Mouse (Mus musculus): Measurements from ENCODE around the gene Gm12166.

The Gm12166 gene

GRCm38 (mm10) chr11:46073061-46073849 lies 21.1 kb upstream of the Gm12166 start:
- peak; percentile 65 for DNase-seq

- no peak for DNase-seq
Observed at GRCm38 (mm10) chr11:46072466-46073060, 20.4 kb upstream of the Gm12166 start.

DNA sequence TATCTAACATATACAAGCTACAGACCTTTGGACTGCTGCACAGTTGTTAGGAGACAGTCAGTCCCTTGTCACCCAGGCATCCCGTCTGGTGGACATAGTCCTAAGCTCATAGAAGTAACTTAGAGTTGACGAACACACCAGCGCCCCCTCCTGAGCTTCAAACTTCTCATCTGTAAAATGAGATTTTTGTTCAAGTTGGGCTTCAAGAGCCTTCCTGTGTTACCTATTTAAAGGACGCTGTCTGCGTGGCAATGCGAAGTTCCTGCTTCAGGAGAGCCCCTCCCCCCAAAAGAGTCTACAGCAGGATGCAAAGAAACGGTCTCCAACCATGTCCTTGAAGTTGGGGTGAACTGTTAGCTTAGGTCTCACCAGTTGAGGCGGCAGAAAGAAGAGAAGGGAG lies 18.7 kb upstream of the Gm12166 start:
- no peak for DNase-seq

DNA sequence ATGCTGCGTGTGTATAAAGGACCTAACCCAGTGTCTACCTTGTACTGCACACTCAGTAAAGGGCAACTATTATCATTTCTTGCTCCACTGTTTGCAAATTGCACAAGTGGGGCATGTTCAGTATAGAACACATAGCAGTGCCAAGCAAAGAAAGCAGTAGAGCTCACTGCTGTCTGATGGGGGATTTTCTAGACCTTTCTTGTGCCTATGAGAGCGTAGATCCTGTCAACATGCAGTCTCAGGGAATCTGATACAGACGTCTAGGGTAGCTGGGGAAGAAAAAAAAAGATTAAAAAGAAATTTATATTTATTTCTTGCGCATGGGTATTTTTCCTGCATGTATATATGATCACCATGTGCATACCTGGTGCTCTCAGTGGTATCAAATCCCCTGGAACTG lies 18.0 kb upstream of the Gm12166 start:
- no peak for DNase-seq

GRCm38 (mm10) chr11:46069408-46070003 lies 17.4 kb upstream of the Gm12166 start:
- peak; percentile 36 for DNase-seq

DNA sequence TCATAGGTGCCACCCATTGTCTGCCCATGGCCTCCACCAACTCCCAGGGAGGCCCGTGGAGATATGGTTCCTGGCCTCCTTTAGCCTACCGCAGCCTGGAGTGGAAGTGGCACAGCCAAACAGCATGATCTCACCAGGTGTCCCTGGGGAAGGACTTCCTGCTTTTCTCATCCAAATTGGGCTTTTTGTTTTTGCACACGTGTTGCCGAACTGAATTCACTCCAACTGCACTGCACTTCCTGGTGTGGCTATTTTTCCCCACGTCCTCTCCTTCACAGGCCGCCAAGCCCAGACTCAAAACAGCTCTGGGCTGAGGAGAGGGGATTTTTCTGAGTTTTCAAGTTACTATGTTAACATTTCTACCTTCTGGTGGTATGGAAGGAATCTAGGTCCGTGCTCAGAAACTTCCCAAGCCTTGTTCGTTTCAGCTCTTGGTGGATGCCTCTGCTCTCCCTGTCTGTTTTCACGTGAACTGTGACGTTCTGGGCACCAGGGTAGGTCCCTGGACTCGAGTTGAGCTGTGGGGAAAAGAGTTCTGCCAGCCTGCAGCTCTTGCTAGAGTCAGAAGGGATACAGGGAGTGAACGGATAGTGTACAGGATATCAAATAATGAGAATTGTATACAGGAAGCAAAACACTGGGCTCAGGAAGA lies 16.8 kb upstream of the Gm12166 start:
- peak; percentile 60 for DNase-seq

DNA sequence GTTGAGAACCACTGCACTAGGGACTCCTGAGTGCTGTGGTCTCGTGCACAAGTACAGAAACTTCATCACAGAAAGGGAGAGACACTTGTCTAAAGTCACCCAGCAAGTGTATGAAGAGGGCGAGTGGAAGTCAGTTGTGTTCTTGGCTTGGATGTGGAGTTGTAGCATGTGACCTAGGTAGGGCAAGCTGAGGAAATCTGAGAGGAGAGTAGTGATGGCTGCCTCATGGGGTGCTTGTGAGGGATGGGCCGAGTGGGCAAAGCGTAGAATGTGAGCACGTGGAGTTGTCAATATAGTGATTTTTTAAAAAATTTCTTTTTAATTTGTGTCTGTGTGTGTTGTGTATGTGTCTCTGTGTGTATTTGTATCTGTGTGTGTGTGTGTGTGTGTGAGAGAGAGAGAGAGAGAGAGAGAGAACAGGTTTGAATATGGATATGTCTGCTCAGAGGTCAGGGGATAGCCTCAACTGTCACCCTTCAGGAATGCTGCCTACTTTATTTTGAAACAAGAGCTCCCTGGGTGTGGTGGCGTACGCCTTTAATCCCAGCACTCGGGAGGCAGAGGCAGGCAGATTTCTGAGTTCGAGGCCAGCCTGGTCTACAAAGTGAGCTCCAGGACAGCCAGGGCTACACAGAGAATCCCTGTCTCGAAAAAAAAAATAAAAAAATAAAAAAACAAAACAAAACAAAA lies 15.4 kb upstream of the Gm12166 start:
- DNase-seq, result no peak

DNA sequence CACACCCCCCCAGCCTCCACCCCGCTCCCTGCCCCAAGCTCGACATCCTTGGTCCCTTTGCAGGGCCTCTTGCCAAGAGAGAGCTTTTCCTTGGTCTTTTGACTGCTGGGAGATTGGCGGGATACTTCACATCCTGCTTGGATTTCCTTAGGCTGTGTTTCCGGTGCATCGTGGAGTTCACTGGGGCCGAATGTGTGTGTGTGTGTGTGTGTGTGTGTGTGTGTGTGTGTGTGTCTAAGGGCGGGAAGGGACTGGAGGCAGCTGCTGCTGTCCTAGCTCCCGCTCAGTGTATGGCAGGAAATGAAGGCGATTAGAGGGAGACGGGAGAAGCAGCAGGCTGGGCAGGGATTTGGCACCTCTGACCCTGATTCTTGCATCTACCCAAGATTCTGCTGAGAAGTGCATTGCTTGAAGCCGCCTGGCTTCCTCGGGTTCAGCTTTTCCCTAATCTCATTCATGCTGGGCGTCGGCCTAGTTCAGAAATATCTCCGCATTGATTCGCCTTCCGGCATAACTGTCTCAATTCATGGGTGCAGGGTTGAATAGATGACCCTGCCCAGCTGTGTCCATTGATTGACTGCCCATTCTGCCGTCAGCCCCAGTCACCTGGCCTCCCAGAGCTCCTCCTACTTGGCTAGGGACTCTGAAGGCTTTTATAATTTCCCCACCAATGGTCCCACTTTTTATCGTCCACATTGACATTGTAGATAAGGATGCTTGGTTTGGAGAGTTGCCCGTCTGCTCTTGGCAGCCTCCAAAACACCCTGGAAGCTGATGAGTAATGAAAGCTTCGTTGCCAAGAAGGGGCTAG lies 13.3 kb upstream of the Gm12166 start:
- peak; percentile 88 for DNase-seq

- peak; percentile 78 for DNase-seq
Observed at GRCm38 (mm10) chr11:46064767-46065166, 12.6 kb upstream of the Gm12166 start.

GRCm38 (mm10) chr11:46062993-46063731 lies 11.0 kb upstream of the Gm12166 start:
- DNase-seq, result peak; percentile 36

DNA sequence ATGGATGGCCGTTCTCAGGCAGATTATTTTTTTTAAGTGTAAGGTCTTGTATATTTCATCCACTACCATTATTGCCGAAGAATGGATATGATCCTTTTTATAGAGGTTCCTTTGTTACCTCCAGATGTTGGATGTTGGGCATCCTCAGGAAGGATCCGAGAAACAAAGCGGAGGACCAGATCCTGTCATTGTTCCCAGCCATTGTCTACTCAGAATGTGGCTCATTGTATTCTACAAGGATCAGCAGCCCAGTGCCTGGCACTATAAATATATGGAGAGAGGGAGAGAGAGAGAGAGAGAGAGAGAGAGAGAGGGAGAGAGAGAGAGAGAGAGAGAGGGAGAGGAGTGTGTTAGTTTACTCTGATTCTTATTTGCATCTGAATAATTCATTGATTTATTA lies 10.4 kb upstream of the Gm12166 start:
- DNase-seq, result no peak

DNA sequence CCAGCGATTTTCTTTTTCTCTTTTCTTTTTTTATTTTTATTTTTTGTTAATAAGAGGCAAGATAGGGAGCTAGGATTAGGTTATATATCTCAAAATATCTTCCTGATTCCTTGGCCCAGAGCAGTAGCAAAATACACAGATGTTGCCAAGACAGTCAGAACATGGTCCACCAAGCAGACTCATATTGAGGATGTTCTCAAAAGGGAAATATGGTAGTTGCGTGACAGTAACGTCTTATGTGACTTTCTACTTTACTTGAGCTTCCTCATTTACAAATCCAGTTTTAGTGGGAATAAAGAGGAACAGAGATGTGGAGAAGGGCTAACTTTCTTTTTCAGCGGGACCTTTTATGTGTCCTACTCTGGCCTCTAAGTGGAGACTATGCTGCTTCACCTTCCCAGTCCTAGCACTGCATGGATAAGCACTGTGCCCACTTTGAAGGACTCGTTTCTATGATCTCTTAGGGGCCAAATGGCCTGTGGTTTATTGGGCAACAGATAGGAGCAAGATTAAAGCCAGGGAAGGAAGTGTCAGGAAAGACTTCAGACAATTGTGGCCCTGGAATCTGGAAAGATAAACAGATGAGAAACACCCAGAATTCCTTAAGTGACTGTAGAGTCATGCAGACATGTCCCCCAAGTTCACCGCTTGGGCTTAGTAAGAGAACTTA lies 9.8 kb upstream of the Gm12166 start:
- DNase-seq, result no peak

- DNase-seq, result no peak
Observed at GRCm38 (mm10) chr11:46060651-46061020, 8.5 kb upstream of the Gm12166 start.

DNA sequence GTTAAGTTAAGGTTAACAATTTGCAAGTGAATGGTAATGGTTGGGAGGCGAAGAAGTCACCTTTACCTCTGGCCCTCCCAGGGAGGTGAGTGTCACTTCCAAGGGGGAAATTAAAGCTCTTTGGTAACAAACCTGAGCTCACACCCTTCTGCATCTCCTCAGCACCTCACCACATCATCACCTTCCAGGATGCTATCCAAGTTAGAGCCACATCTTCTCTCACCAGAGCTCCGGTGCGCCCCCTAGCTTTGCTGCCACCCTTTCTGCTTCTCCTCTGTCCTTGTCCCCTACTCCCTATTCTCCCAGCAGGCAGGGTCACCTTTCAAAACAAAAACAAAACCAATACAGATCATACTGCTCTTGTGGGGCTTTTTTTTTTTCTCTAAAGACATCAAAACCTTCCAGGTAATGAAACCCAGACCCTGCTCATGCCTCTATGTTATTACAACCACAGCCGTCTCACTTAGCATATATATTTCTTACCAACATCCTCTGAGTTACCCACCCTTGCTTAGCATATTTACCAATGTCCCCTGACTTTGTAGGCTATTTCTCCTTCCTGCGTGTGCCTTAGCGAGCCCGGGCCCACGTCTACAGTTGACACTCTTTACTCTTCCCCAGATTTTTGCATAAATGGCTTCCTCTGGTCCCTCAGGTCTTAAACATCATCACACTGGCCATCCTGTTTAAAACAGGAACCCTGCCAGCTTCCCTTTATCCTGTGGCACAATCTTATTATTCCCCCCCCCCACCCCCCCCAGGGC lies 7.9 kb upstream of the Gm12166 start:
- DNase-seq, result peak; percentile 46

GRCm38 (mm10) chr11:46058916-46059315 lies 6.8 kb upstream of the Gm12166 start:
- no peak for DNase-seq

- DNase-seq, result no peak
Observed at GRCm38 (mm10) chr11:46058011-46058410, 5.9 kb upstream of the Gm12166 start.

- DNase-seq, result peak; percentile 64
Observed at GRCm38 (mm10) chr11:46056770-46057411, 4.8 kb upstream of the Gm12166 start.

DNA sequence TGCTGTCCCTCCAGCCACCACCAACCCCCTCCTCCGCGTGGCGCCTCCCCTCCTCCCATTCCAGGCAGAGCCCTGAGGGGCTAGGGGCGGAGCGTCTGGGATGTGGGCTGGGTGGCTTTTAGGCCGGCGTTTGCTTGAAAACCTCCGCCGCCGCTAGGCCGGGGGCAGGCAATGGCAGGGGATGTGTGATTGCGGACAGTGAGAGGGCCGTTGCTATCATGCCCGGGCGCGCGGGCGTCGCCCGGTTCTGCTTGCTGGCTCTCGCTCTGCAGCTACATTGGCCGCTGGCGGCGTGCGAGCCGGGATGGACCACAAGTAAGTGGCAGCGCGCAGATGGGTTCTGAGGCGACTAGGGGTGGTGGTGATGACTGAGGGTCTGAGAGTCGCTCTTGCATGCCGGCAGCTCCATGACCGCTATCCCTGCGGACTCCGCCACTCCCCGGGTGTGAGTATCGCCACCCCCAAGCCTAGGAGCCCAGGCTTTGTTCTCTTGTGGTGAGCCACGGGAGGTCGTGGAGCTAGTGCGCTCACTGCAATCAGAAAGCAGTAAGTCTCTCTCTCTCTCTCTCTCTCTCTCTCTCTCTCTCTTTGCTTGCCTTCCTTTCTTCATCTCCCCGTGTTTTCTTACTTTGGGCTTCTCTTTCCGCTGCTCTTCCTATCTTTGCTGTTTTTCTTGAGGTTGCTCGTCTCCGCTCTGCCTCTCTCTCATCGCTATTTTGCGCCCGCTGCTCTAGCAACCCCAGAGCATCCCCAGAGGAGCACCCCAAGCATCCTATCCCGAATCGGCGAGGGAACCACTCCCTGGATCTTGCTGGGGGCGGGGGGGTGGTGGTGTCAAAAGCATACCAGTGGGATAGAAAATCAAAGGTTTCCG lies 4.0 kb upstream of the Gm12166 start, which contains the start of gene Adam19:
Gene Adam19, plus strand, starts transcription at position 97 of the 874 bp plus-strand sequence.
- peak; percentile 90 for DNase-seq

Data from kidney, postnatal 10 days (tissue).